Mouse (Mus musculus) bone marrow macrophage, adult 2 months (primary cell): ENCODE data around the gene H1foo.

Source experiments
- CTCF ChIP-seq: IDR thresholded peaks from 2 replicates; pipeline ENCODE4 v1.5.1; 2012; ENCODE audit warnings: low read depth, mild to moderate bottlenecking, low read length, moderate library complexity
- POLR2A ChIP-seq: IDR thresholded peaks from 2 replicates; pipeline ENCODE4 v1.6.1; 2012; ENCODE audit warnings: mild to moderate bottlenecking, low read depth, low read length, borderline replicate concordance

GRCm38 (mm10) chr6:115998758-115999157 lies 54.0 kb downstream of the H1foo start:
- TF ChIP-seq POLR2A (no peak), CTCF (no peak)
